Mouse (Mus musculus) small intestine, adult 2 months (tissue): ENCODE results near the gene Zmiz1.

Experiments used
- CTCF ChIP-seq: fragments of 200-500 bp; IDR thresholded peaks from 2 replicates; pipeline ENCODE4 v1.5.1; 2012; ENCODE audit warnings: low read depth, mild to moderate bottlenecking, control low read depth, inconsistent platforms, low read length, moderate library complexity, mixed read lengths; ENCODE audit not compliant: insufficient replicate concordance, insufficient read length; ENCODE audit errors: extremely low read depth
- POLR2A ChIP-seq: fragments of 200-500 bp; IDR thresholded peaks from 2 replicates; pipeline ENCODE4 v1.6.1; 2012; ENCODE audit warnings: low read depth, mild to moderate bottlenecking, control low read depth, inconsistent platforms, low read length, moderate library complexity

GRCm38 (mm10) chr14:25474017-25474416, 15.0 kb downstream of the Zmiz1 start:
- TF ChIP-seq POLR2A = no peak
- TF ChIP-seq CTCF = no peak
